19 mouse cellular contexts compared by ENCODE assay signal in the genomic region with DNA sequence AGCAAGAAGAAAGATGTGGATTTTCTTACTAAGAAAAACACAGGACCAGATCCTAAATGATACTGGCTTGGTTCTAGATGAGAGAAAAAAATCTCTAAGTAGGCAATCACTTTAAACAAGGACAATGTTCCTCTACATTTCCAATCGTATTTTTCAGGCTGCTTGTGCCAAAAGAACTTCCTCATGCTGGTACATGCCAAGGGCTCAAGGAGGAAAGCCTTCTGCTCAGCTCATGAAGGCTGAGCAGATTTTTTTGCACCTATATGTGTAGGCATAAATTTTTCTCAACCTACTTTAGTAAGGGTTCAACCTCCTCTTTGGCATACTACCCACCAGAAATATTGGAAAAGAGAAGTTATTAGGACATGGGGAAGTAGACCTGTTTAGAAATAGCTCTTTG. TPM values are rescaled to one million over a fixed set of nuclear protein-coding genes. Genes with fewer than 3 reads are reported as not detected.
A peak's percentile ranks its signal among the peaks of the same experiment; 100 is the strongest.
DNase-seq lines count a peak whose midpoint lies in the region; ATAC-seq and TF ChIP-seq lines count a peak whose summit lies in the region.
"Had no signal": no experiment of that assay in that cellular context is flagged by ENCODE, and none has a peak within 500 bp of the region (broad histone marks: within the 10 kb centered on the region; RNA-seq: fewer than 3 reads in every experiment).

No protein-coding gene starts in this region.

- H3K9ac ChIP-seq in kidney, embryonic 15.5 days = no peak overlapping the region
- no peak overlapping the region for H3K9ac ChIP-seq in lung, embryonic 15.5 days
- H3K9ac ChIP-seq: forebrain, embryonic 13.5 days; hindbrain, embryonic 12.5 days; hindbrain, embryonic 15.5 days had no signal

- TF ChIP-seq CTCF in bone marrow macrophage, adult 2 months (IDR thresholded peaks at IDR 0.05; ENCODE audit: low read depth, low read length) = no peak
- TF ChIP-seq CTCF in layer of hippocampus, adult 2 months (conservative IDR thresholded peaks at IDR 0.05) = no peak

- DNase-seq in kidney, postnatal 10 days = no peak
- no peak for DNase-seq in lung, postnatal 25 days (ENCODE audit: low spot score)
- DNase-seq in brain, adult 2 months (ENCODE audit: low read depth, low spot score) = peak; percentile 60
- DNase-seq in layer of hippocampus, adult 2 months (ENCODE audit: low spot score in 2 of 2) = no peak
- DNase-seq in right cerebral cortex, postnatal 4 days = no peak
- DNase-seq: adrenal gland, postnatal 14 days; cerebellum, adult 18-20 months; cerebellum, adult 9-10 months; cerebellum, postnatal 14 days; gastrocnemius, postnatal 25 days had no signal

- peak overlapping the region; percentile 20; the same call in 1 of the 2 replicates for H3K27ac ChIP-seq in kidney, embryonic 15.5 days
- H3K27ac ChIP-seq in lung, embryonic 15.5 days = peak overlapping the region; percentile 35
- H3K27ac ChIP-seq in bone marrow macrophage, adult 2 months (ENCODE audit: insufficient read depth, low read depth, low read length) = peak overlapping the region; percentile 57
- H3K27ac ChIP-seq in layer of hippocampus, adult 2 months = no peak overlapping the region
- H3K27ac ChIP-seq: forebrain, embryonic 10.5 days; forebrain, embryonic 13.5 days; hindbrain, embryonic 12.5 days; hindbrain, embryonic 15.5 days had no signal

- H3K4me3 ChIP-seq in kidney, embryonic 15.5 days (replicated peaks) = no peak overlapping the region
- H3K4me3 ChIP-seq in lung, embryonic 15.5 days = no peak overlapping the region
- no peak overlapping the region for H3K4me3 ChIP-seq in bone marrow macrophage, adult 2 months (ENCODE audit: insufficient read depth, low read length)
- H3K4me3 ChIP-seq in layer of hippocampus, adult 2 months = no peak overlapping the region
- H3K4me3 ChIP-seq: forebrain, embryonic 10.5 days; forebrain, embryonic 13.5 days; hindbrain, embryonic 12.5 days; hindbrain, embryonic 15.5 days had no signal

- H3K4me2 ChIP-seq in kidney, embryonic 15.5 days = no peak overlapping the region
- no peak overlapping the region for H3K4me2 ChIP-seq in lung, embryonic 15.5 days
- H3K4me2 ChIP-seq: forebrain, embryonic 13.5 days; hindbrain, embryonic 12.5 days; hindbrain, embryonic 15.5 days had no signal

- no peaks in the 10 kb centered on the region for H3K36me3 ChIP-seq in kidney, embryonic 15.5 days
- H3K36me3 ChIP-seq in lung, embryonic 15.5 days = no peaks in the 10 kb centered on the region
- H3K36me3 ChIP-seq: forebrain, embryonic 10.5 days; hindbrain, embryonic 12.5 days; hindbrain, embryonic 15.5 days had no signal

- H3K4me1 ChIP-seq in kidney, embryonic 15.5 days = peaks cover 50% of the 10 kb centered on the region
- H3K4me1 ChIP-seq in lung, embryonic 15.5 days = peaks cover 34% of the 10 kb centered on the region
- peaks cover 17% of the 10 kb centered on the region for H3K4me1 ChIP-seq in bone marrow macrophage, adult 2 months (ENCODE audit: control insufficient read depth, insufficient read depth, low read length)
- H3K4me1 ChIP-seq: forebrain, embryonic 13.5 days; hindbrain, embryonic 15.5 days had no signal

- WGBS in kidney, embryonic 15.5 days = 48% methylated on average over 1 of the region's 1 CpGs
- WGBS in lung, embryonic 15.5 days = 31% methylated on average over 1 of the region's 1 CpGs

- H3K27me3 ChIP-seq in kidney, embryonic 15.5 days = no peaks in the 10 kb centered on the region
- H3K27me3 ChIP-seq in lung, embryonic 15.5 days = no peaks in the 10 kb centered on the region
- H3K27me3 ChIP-seq: forebrain, embryonic 13.5 days; hindbrain, embryonic 12.5 days; hindbrain, embryonic 15.5 days had no signal

- no peak for ATAC-seq in kidney, embryonic 15.5 days (replicated peaks; ENCODE audit: low FRiP score)
- ATAC-seq in lung, embryonic 15.5 days (ENCODE audit: borderline replicate concordance, extremely low read depth, low FRiP score, low TSS enrichment) = no peak
- ATAC-seq: CD4-positive, CD25-positive, alpha-beta regulatory T cell, adult 4 months; forebrain, embryonic 13.5 days; forebrain, embryonic 16.5 days had no signal

- no peaks in the 10 kb centered on the region for H3K9me3 ChIP-seq in kidney, embryonic 15.5 days (replicated peaks)
- H3K9me3 ChIP-seq in lung, embryonic 15.5 days = no peaks in the 10 kb centered on the region
- H3K9me3 ChIP-seq: forebrain, embryonic 10.5 days; forebrain, embryonic 13.5 days; hindbrain, embryonic 12.5 days; hindbrain, embryonic 15.5 days had no signal

- no peak for TF ChIP-seq POLR2A in bone marrow macrophage, adult 2 months (IDR thresholded peaks at IDR 0.05; ENCODE audit: borderline replicate concordance, low read depth, low read length)

RNA-seq across cellular contexts. Expression of gene Mgst2, which starts 59.8 kb away (rescaled TPM):
- polyA plus RNA-seq in kidney, embryonic 15.5 days (2015; fragmentation: Nextera tagmentation; extraction: Ambion mirVana) = 1.6 and 3.5 TPM in 2 replicates
- polyA plus RNA-seq in lung, embryonic 15.5 days (2015; fragmentation: Nextera tagmentation; extraction: Ambion mirVana) = 2.8 and 3.2 TPM in 2 replicates
- 2.4 and 3.8 TPM in 2 replicates for polyA plus RNA-seq in bone marrow macrophage, adult 2 months (2012; ENCODE audit: insufficient read depth, insufficient read length, missing spikeins)
- total RNA-seq in layer of hippocampus, adult 2 months (2021) = not detected
